Mouse (Mus musculus): Measurements from ENCODE around the gene Abcg5.

The Abcg5 gene

DNA sequence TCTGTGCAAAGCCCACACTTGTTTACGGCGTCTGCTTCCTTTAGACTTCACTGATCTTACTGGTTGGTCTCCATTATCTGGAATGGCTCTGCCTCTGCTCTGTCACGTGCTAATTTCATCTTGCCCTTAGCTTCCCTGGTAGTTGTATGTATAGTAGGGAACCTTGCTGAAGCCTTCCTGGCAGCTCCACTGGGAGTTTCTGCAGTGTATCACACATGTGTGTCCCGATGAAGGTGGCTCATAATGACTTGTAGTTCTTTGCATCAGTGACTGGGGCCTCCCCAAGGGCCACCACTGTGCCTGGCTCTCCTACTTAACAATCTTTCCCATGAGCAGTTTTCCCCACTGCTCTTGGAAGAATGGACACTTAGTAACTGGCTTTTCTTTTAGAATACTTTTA, 74.2 kb downstream of the Abcg5 start:
- DNase-seq (ENCODE audit: low spot score in 2 of 2) = no peak

Data from urinary bladder, adult 18-20 months (tissue).